Mouse (Mus musculus) CH12.LX (cell line): ENCODE measurements around the gene Brd4.

Source experiments
- CTCF ChIP-seq, 2 experiments: IDR thresholded peaks in 1 of 2; conservative IDR thresholded peaks in 1 of 2; 2 replicates each; pipeline ENCODE4 v1.5.1; 2011 to 2012; ENCODE audit warnings: low read depth in 2 of 2, low read length in 2 of 2, improper control_type of control experiment in 1 of 2, inconsistent platforms in 1 of 2, mild to moderate bottlenecking in 1 of 2, moderate library complexity in 1 of 2
- PAX5 ChIP-seq: IDR thresholded peaks from 2 replicates; pipeline ENCODE4 v1.6.1; 2012; ENCODE audit warnings: low read length, inconsistent platforms, mixed read lengths

DNA sequence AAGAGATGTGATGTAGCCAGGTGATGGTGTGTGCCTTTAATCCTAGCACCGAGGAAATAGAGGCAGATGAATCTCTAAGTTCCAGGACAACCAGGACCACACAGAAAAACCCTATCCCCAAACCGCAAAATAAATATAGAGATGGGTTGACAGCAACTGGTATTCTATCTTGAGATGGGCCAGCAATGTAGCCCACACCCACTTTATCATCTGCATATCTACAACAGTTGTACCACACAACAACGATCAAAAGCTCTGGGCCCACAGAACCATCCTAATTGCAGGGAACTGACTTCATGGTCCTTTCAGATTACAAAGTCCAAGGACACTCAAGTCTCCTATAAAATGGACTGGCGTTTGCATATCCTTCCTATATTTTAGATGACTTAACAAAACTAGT, 23.4 kb upstream of the Brd4 start:
- no peak for TF ChIP-seq CTCF (conservative IDR thresholded peaks at IDR 0.05 in 1 of 2, IDR thresholded peaks at IDR 0.05 in 1 of 2; ENCODE audit: low read depth in 2 of 2, low read length in 2 of 2)
- TF ChIP-seq PAX5 = no peak
